Mouse (Mus musculus) embryonic facial prominence, embryonic 14.5 days (tissue): ENCODE data around the gene Napepld. TPM values are rescaled to one million over a fixed set of nuclear protein-coding genes. Genes with fewer than 3 reads are reported as not detected.
"Not testable (repeated sequence)": the region's sequence is repeated elsewhere in the genome, so short reads cannot be mapped to it uniquely, and the experiment has no call there.

Source experiments
- ATAC-seq: fragments of 200-750 bp; cut with Nextera tagmentation; 2 replicates; pipeline ENCODE4 v1.8.0; 2017; ENCODE audit warnings: low read depth, moderate number of reproducible peaks, moderate TSS enrichment
- DNase-seq: peaks from one replicate; pipeline ENCODE4 v3.0.0-alpha.2; 2015; ENCODE audit warnings: low spot score
- H3K27ac ChIP-seq: fragments of 300-500 bp; sonication (generic); replicated peaks from 2 replicates; pipeline ENCODE4 v1.5.1; 2014; ENCODE audit warnings: low read depth, mild to moderate bottlenecking, low read length, moderate library complexity
- H3K27me3 ChIP-seq: fragments of 300-500 bp; sonication (generic); replicated peaks from 2 replicates; pipeline ENCODE4 v1.6.1; 2014; ENCODE audit warnings: low read length; ENCODE audit not compliant: control insufficient read depth, insufficient read depth
- H3K36me3 ChIP-seq: fragments of 300-500 bp; sonication (generic); 2 replicates; pipeline ENCODE4 v1.6.1; 2014; ENCODE audit warnings: low read length, mixed read lengths; ENCODE audit not compliant: control insufficient read depth, insufficient read depth
- H3K4me1 ChIP-seq: fragments of 300-500 bp; sonication (generic); 2 replicates; pipeline ENCODE4 v1.6.1; 2014; ENCODE audit warnings: antibody characterized with exemption, low read length; ENCODE audit not compliant: control insufficient read depth, insufficient read depth
- H3K4me2 ChIP-seq: fragments of 300-500 bp; sonication (generic); 2 replicates; pipeline ENCODE4 v1.6.1; 2014; ENCODE audit warnings: low read depth, mild to moderate bottlenecking, low read length, moderate library complexity, mixed read lengths
- H3K4me3 ChIP-seq: fragments of 300-500 bp; sonication (generic); 2 replicates; pipeline ENCODE4 v1.5.1; 2014; ENCODE audit warnings: low read depth, mild to moderate bottlenecking, low read length
- H3K9ac ChIP-seq: fragments of 300-500 bp; sonication (generic); 2 replicates; pipeline ENCODE4 v1.6.1; 2014; ENCODE audit warnings: low read depth, mild to moderate bottlenecking, low read length, moderate library complexity, mixed read lengths
- H3K9me3 ChIP-seq: fragments of 300-500 bp; sonication (generic); 2 replicates; pipeline ENCODE4 v1.6.1; 2016; ENCODE audit warnings: low read length; ENCODE audit not compliant: control insufficient read depth
- whole genome bisulfite sequencing: fragments of 180-500 bp; shearing (Covaris S2); extraction: QIAGEN DNeasy Blood & Tissue Kit; methylation state at CpG from one replicate; pipeline ENCODE4 v1.1.7; 2014; 5-methylcytosine and 5-hydroxymethylcytosine counted together
- polyA plus RNA-seq: library from polyadenylated mRNA; unstranded; fragments of >200 nt; fragmentation: Nextera tagmentation; extraction: Ambion mirVana; gene quantifications from 2 replicates; pipeline ENCODE4 v1.2.1, GENCODE M21; 2014

The Napepld gene
- polyA plus RNA-seq, 1 experiment from 2014 or later = 2.8 TPM

GRCm38 (mm10) chr5:21646133-21646491, 55.1 kb downstream of the Napepld start:
- Histone ChIP-seq H3K9me3 (no peaks in the 10 kb centered on the region), H3K36me3 (peaks cover 31% of the 10 kb centered on the region), H3K27ac (peak overlapping the region; percentile 73), H3K9ac (peak overlapping the region; percentile 89), H3K27me3 (no peaks in the 10 kb centered on the region), H3K4me1 (peaks cover 10% of the 10 kb centered on the region), H3K4me2 (peak overlapping the region; percentile 64), H3K4me3 (peak overlapping the region; percentile 79)
- WGBS = under 1% methylated on average over 18 of the region's 25 CpGs
- DNase-seq (no peak), ATAC-seq (no peak)

GRCm38 (mm10) chr5:21645439-21646132, 55.6 kb downstream of the Napepld start, which contains the start of the genes Fbxl13 and Armc10:
Gene Fbxl13 (minus strand): TSS chr5:21645634.
Gene Armc10 (plus strand): TSS chr5:21645813.
- DNase-seq = peak; percentile 96
- peak within 1 kb of the TSS; percentile 89 for H3K9ac ChIP-seq
- peaks cover 26% of the 10 kb centered on the region for H3K36me3 ChIP-seq
- peak within 1 kb of the TSS; percentile 79 for H3K4me3 ChIP-seq
- WGBS = 2% methylated on average over 15 of the region's 40 CpGs
- peak; percentile 97 for ATAC-seq
- no peaks in the 10 kb centered on the region for H3K27me3 ChIP-seq
- H3K9me3 ChIP-seq = no peaks in the 10 kb centered on the region
- peaks cover 10% of the 10 kb centered on the region for H3K4me1 ChIP-seq
- peak within 1 kb of the TSS; percentile 73 for H3K27ac ChIP-seq
- H3K4me2 ChIP-seq = peak within 1 kb of the TSS; percentile 64

- H3K27ac ChIP-seq = peak overlapping the region; percentile 49; the same call in 1 of the 2 replicates
- 8% methylated on average over 14 of the region's 14 CpGs for WGBS
- ATAC-seq (peak; percentile 2; the same call in 1 of the 2 replicates), DNase-seq (peak; percentile 7)
- peak overlapping the region; percentile 79 for H3K4me3 ChIP-seq
- peaks cover 10% of the 10 kb centered on the region for H3K4me1 ChIP-seq
- H3K36me3 ChIP-seq = peaks cover 19% of the 10 kb centered on the region
- no peaks in the 10 kb centered on the region for H3K9me3 ChIP-seq
- H3K9ac ChIP-seq = no peak overlapping the region; the same call in 1 of the 2 replicates
- peak overlapping the region; percentile 64 for H3K4me2 ChIP-seq
- H3K27me3 ChIP-seq = no peaks in the 10 kb centered on the region
Observed at GRCm38 (mm10) chr5:21644891-21645438, 56.2 kb downstream of the Napepld start.

GRCm38 (mm10) chr5:21643606-21644005, 57.6 kb downstream of the Napepld start:
- H3K4me2 ChIP-seq = no peak overlapping the region
- DNase-seq (no peak), ATAC-seq (no peak)
- peaks cover 13% of the 10 kb centered on the region for H3K4me1 ChIP-seq
- 21% methylated on average over 1 of the region's 1 CpGs for WGBS
- H3K4me3 ChIP-seq = no peak overlapping the region
- H3K27me3 ChIP-seq = no peaks in the 10 kb centered on the region
- H3K9me3 ChIP-seq = no peaks in the 10 kb centered on the region
- no peak overlapping the region for H3K9ac ChIP-seq
- no peak overlapping the region for H3K27ac ChIP-seq
- peaks cover 6% of the 10 kb centered on the region for H3K36me3 ChIP-seq

- peak; percentile 61 for DNase-seq
- 6% methylated on average over 1 of the region's 1 CpGs for WGBS
- no peak for ATAC-seq
- no peaks in the 10 kb centered on the region for H3K27me3 ChIP-seq
- no peak overlapping the region for H3K4me3 ChIP-seq
- no peaks in the 10 kb centered on the region for H3K9me3 ChIP-seq
- H3K27ac ChIP-seq = no peak overlapping the region
- H3K4me2 ChIP-seq = no peak overlapping the region
- H3K9ac ChIP-seq = no peak overlapping the region
- no peaks in the 10 kb centered on the region for H3K36me3 ChIP-seq
- H3K4me1 ChIP-seq = 0 out of 2 replicates have a peak, but pooled peaks cover 2% of the 10 kb centered on the region
Observed at GRCm38 (mm10) chr5:21640961-21641360, 60.2 kb downstream of the Napepld start.

GRCm38 (mm10) chr5:21625916-21626315, 75.3 kb downstream of the Napepld start:
- Histone ChIP-seq H3K36me3 (no peaks in the 10 kb centered on the region), H3K4me1 (no peaks in the 10 kb centered on the region), H3K27me3 (no peaks in the 10 kb centered on the region), H3K4me3 (no peak overlapping the region), H3K9me3 (no peaks in the 10 kb centered on the region), H3K4me2 (no peak overlapping the region), H3K9ac (no peak overlapping the region), H3K27ac (no peak overlapping the region)
- ATAC-seq = no peak
- DNase-seq = no peak

GRCm38 (mm10) chr5:21616450-21617009, 84.7 kb downstream of the Napepld start:
- Histone ChIP-seq H3K27ac (no peak overlapping the region), H3K9ac (no peak overlapping the region), H3K4me3 (no peak overlapping the region), H3K4me1 (no peaks in the 10 kb centered on the region), H3K4me2 (no peak overlapping the region), H3K36me3 (no peaks in the 10 kb centered on the region), H3K27me3 (no peaks in the 10 kb centered on the region), H3K9me3 (no peaks in the 10 kb centered on the region)
- 71% methylated on average over 3 of the region's 3 CpGs for WGBS
- DNase-seq (no peak), ATAC-seq (no peak)

- H3K4me1 ChIP-seq, H3K9me3 ChIP-seq, H3K9ac ChIP-seq, H3K4me2 ChIP-seq, H3K27ac ChIP-seq, H3K36me3 ChIP-seq, H3K4me3 ChIP-seq, DNase-seq, H3K27me3 ChIP-seq, ATAC-seq: not testable (repeated sequence)
- 97% methylated on average over 11 of the region's 11 CpGs for WGBS
Observed at GRCm38 (mm10) chr5:21614299-21614698, 86.9 kb downstream of the Napepld start.
